Mouse (Mus musculus) thymus, postnatal 36 days (tissue): ENCODE results near the gene Tmem202.

Source experiments
- DNase-seq, 2 experiments: peaks; one replicate each; pipeline ENCODE4 v3.0.0; 2022; ENCODE audit warnings: mixed read lengths in 2 of 2

Gene Tmem202

GRCm38 (mm10) chr9:59539441-59540137, at the start of gene Tmem202, which contains the start of gene Hexa:
Gene Tmem202, minus strand, starts transcription at chr9:59539847.
Gene Hexa, plus strand, starts transcription at chr9:59539540.
- DNase-seq = peak; percentile 60 to 65

- no peak for DNase-seq
Observed at GRCm38 (mm10) chr9:59588710-59589671, 49.3 kb upstream of the Tmem202 start.

- DNase-seq = no peak
Observed at GRCm38 (mm10) chr9:59588252-59588651, 48.6 kb upstream of the Tmem202 start.

- DNase-seq = peak; percentile 55 to 60
Observed at GRCm38 (mm10) chr9:59584871-59585308, 45.2 kb upstream of the Tmem202 start.

- DNase-seq = no peak
Observed at GRCm38 (mm10) chr9:59578505-59578867, 38.8 kb upstream of the Tmem202 start.

- DNase-seq = peak; percentile 84 to 92
Observed at GRCm38 (mm10) chr9:59577844-59578504, 38.3 kb upstream of the Tmem202 start, which contains the start of gene Celf6. Gene Celf6, plus strand, starts transcription at chr9:59577917.

- no peak for DNase-seq
Observed at GRCm38 (mm10) chr9:59577401-59577800, 37.8 kb upstream of the Tmem202 start.

GRCm38 (mm10) chr9:59571852-59572251, 32.2 kb upstream of the Tmem202 start:
- DNase-seq = no peak

- DNase-seq = peak; percentile 49 to 50
Observed at GRCm38 (mm10) chr9:59567111-59567510, 27.5 kb upstream of the Tmem202 start.

- peak; percentile 79 to 80 for DNase-seq
Observed at GRCm38 (mm10) chr9:59565600-59565999, 26.0 kb upstream of the Tmem202 start.

GRCm38 (mm10) chr9:59553719-59554118, 14.1 kb upstream of the Tmem202 start:
- DNase-seq = no peak

GRCm38 (mm10) chr9:59552610-59553009, 13.0 kb upstream of the Tmem202 start:
- DNase-seq = no peak

GRCm38 (mm10) chr9:59551620-59552031, 12.0 kb upstream of the Tmem202 start:
- DNase-seq = no peak

GRCm38 (mm10) chr9:59551017-59551416, 11.4 kb upstream of the Tmem202 start:
- no peak for DNase-seq

- DNase-seq = no peak
Observed at GRCm38 (mm10) chr9:59550077-59550476, 10.4 kb upstream of the Tmem202 start.

- no peak for DNase-seq
Observed at GRCm38 (mm10) chr9:59548961-59549487, 9.4 kb upstream of the Tmem202 start.

- no peak for DNase-seq
Observed at GRCm38 (mm10) chr9:59547869-59548268, 8.2 kb upstream of the Tmem202 start.

GRCm38 (mm10) chr9:59544739-59545138, 5.1 kb upstream of the Tmem202 start:
- DNase-seq = no peak

- no peak for DNase-seq
Observed at GRCm38 (mm10) chr9:59542766-59543324, 3.2 kb upstream of the Tmem202 start.

GRCm38 (mm10) chr9:59541617-59542016, 2.0 kb upstream of the Tmem202 start:
- DNase-seq = no peak

GRCm38 (mm10) chr9:59537651-59538050, 2.0 kb downstream of the Tmem202 start:
- DNase-seq = no peak

GRCm38 (mm10) chr9:59533889-59534288, 5.8 kb downstream of the Tmem202 start:
- DNase-seq = no peak
